Mouse (Mus musculus): ENCODE data around the gene Sppl3. TPM values are rescaled to one million over a fixed set of nuclear protein-coding genes. Genes with fewer than 3 reads are reported as not detected.

Sppl3 gene
- polyA plus RNA-seq, 1 experiment from 2014 or later, result 16.6 TPM

DNA sequence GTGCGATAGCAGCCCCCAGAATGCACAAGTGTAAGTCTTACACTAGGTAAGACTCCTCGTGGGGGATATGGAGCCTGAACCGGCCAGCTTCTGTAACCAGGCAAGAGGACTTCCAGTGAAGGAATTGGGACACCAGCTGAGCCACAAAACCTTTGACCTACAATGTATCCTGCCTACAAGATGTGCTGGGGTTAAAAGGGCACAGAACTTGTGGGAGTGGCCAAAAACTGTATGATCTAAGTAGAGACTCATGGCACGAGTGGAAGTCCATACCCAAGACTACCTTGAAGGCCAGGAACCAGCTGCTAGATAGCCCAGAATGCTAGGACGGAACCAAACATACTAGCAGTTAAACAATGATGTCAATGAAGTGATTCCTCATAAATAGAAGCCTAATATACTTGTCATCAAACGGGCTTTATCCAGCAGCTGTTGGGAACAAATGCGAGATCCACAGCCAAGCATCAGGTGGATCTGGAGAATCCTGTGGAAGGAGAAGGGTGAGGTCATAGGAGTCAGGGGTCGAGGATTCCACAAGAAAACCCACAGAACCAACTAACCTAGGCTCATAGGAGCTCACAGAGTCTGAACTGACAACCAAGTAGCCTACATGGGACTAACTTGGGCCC lies 49.2 kb downstream of the Sppl3 start:
- 79% methylated on average over 8 of the region's 8 CpGs for WGBS
- Histone ChIP-seq H3K9me3 (ENCODE audit: low read length) (no peaks in the 10 kb centered on the region), H3K4me2 (replicated peaks; ENCODE audit: low read depth, low read length) (no peak overlapping the region), H3K4me1 (ENCODE audit: insufficient read depth, low read depth, low read length) (no peaks in the 10 kb centered on the region), H3K27me3 (replicated peaks; ENCODE audit: insufficient read depth, low read length) (no peaks in the 10 kb centered on the region), H3K4me3 (ENCODE audit: low read depth, low read length) (no peak overlapping the region), H3K36me3 (ENCODE audit: insufficient read depth, low read length) (no peaks in the 10 kb centered on the region; the same call in 1 of the 2 replicates), H3K27ac (ENCODE audit: low read length) (no peak overlapping the region), H3K9ac (replicated peaks; ENCODE audit: low read depth) (no peak overlapping the region)
- DNase-seq (ENCODE audit: low spot score), result no peak
- ATAC-seq, result no peak
- TF ChIP-seq EP300 (IDR thresholded peaks at IDR 0.05) (no peak), CTCF (IDR thresholded peaks at IDR 0.05) (no peak)

GRCm38 (mm10) chr5:115060977-115061376 lies 50.0 kb downstream of the Sppl3 start:
- no peak for DNase-seq (ENCODE audit: low spot score)
- 94% methylated on average over 3 of the region's 3 CpGs for WGBS
- Histone ChIP-seq H3K36me3 (ENCODE audit: insufficient read depth, low read length) (no peaks in the 10 kb centered on the region; the same call in 1 of the 2 replicates), H3K9ac (replicated peaks; ENCODE audit: low read depth) (no peak overlapping the region), H3K4me1 (ENCODE audit: insufficient read depth, low read depth, low read length) (no peaks in the 10 kb centered on the region), H3K9me3 (ENCODE audit: low read length) (no peaks in the 10 kb centered on the region), H3K4me3 (ENCODE audit: low read depth, low read length) (no peak overlapping the region), H3K4me2 (replicated peaks; ENCODE audit: low read depth, low read length) (no peak overlapping the region), H3K27me3 (replicated peaks; ENCODE audit: insufficient read depth, low read length) (no peaks in the 10 kb centered on the region), H3K27ac (ENCODE audit: low read length) (no peak overlapping the region)
- no peak for TF ChIP-seq EP300 (IDR thresholded peaks at IDR 0.05)
- TF ChIP-seq CTCF (IDR thresholded peaks at IDR 0.05), result no peak
- no peak for ATAC-seq

GRCm38 (mm10) chr5:115062566-115062965 lies 51.6 kb downstream of the Sppl3 start:
- ATAC-seq (no peak), DNase-seq (ENCODE audit: low spot score) (no peak)
- Histone ChIP-seq H3K4me2 (replicated peaks; ENCODE audit: low read depth, low read length) (no peak overlapping the region), H3K27me3 (replicated peaks; ENCODE audit: insufficient read depth, low read length) (no peaks in the 10 kb centered on the region), H3K4me3 (ENCODE audit: low read depth, low read length) (no peak overlapping the region), H3K36me3 (ENCODE audit: insufficient read depth, low read length) (no peaks in the 10 kb centered on the region; the same call in 1 of the 2 replicates), H3K4me1 (ENCODE audit: insufficient read depth, low read depth, low read length) (no peaks in the 10 kb centered on the region), H3K27ac (ENCODE audit: low read length) (no peak overlapping the region), H3K9me3 (ENCODE audit: low read length) (no peaks in the 10 kb centered on the region), H3K9ac (replicated peaks; ENCODE audit: low read depth) (no peak overlapping the region)
- WGBS, result 97% methylated on average over 1 of the region's 1 CpGs
- TF ChIP-seq EP300 (IDR thresholded peaks at IDR 0.05) (no peak), CTCF (IDR thresholded peaks at IDR 0.05) (no peak)

- Histone ChIP-seq H3K27me3 (replicated peaks; ENCODE audit: insufficient read depth, low read length) (no peaks in the 10 kb centered on the region), H3K4me3 (ENCODE audit: low read depth, low read length) (no peak overlapping the region), H3K9ac (replicated peaks; ENCODE audit: low read depth) (no peak overlapping the region), H3K36me3 (ENCODE audit: insufficient read depth, low read length) (no peaks in the 10 kb centered on the region; the same call in 1 of the 2 replicates), H3K4me1 (ENCODE audit: insufficient read depth, low read depth, low read length) (no peaks in the 10 kb centered on the region), H3K9me3 (ENCODE audit: low read length) (no peaks in the 10 kb centered on the region), H3K4me2 (replicated peaks; ENCODE audit: low read depth, low read length) (no peak overlapping the region), H3K27ac (ENCODE audit: low read length) (no peak overlapping the region)
- DNase-seq (ENCODE audit: low spot score) (no peak), ATAC-seq (no peak)
- WGBS, result 84% methylated on average over 7 of the region's 7 CpGs
- TF ChIP-seq CTCF (IDR thresholded peaks at IDR 0.05) (no peak), EP300 (IDR thresholded peaks at IDR 0.05) (no peak)
These were observed 52.5 kb downstream of the Sppl3 start for GRCm38 (mm10) chr5:115063391-115063790.

GRCm38 (mm10) chr5:115066245-115066644 lies 55.3 kb downstream of the Sppl3 start:
- WGBS, result 55% methylated on average over 4 of the region's 4 CpGs

GRCm38 (mm10) chr5:115068671-115069421 lies 57.9 kb downstream of the Sppl3 start:
- Histone ChIP-seq H3K4me1 (ENCODE audit: insufficient read depth, low read depth, low read length) (peaks cover 17% of the 10 kb centered on the region; the same call in 1 of the 2 replicates), H3K9ac (replicated peaks; ENCODE audit: low read depth) (no peak overlapping the region), H3K36me3 (ENCODE audit: insufficient read depth, low read length) (no peaks in the 10 kb centered on the region), H3K9me3 (ENCODE audit: low read length) (no peaks in the 10 kb centered on the region), H3K27me3 (replicated peaks; ENCODE audit: insufficient read depth, low read length) (no peaks in the 10 kb centered on the region), H3K4me2 (replicated peaks; ENCODE audit: low read depth, low read length) (no peak overlapping the region), H3K4me3 (ENCODE audit: low read depth, low read length) (no peak overlapping the region), H3K27ac (ENCODE audit: low read length) (no peak overlapping the region)
- DNase-seq (ENCODE audit: low spot score) (no peak), ATAC-seq (no peak)
- 86% methylated on average over 11 of the region's 11 CpGs for WGBS
- TF ChIP-seq EP300 (IDR thresholded peaks at IDR 0.05), result no peak

More at GRCm38 (mm10) chr5:115066245-115066644, 55.3 kb downstream of the Sppl3 start:
- Histone ChIP-seq H3K27me3 (replicated peaks; ENCODE audit: insufficient read depth, low read length) (no peaks in the 10 kb centered on the region), H3K9me3 (ENCODE audit: low read length) (no peaks in the 10 kb centered on the region), H3K4me3 (ENCODE audit: low read depth, low read length) (no peak overlapping the region), H3K4me1 (ENCODE audit: insufficient read depth, low read depth, low read length) (peaks cover 2% of the 10 kb centered on the region; the same call in 1 of the 2 replicates), H3K4me2 (replicated peaks; ENCODE audit: low read depth, low read length) (no peak overlapping the region), H3K27ac (ENCODE audit: low read length) (no peak overlapping the region), H3K9ac (replicated peaks; ENCODE audit: low read depth) (no peak overlapping the region), H3K36me3 (ENCODE audit: insufficient read depth, low read length) (no peaks in the 10 kb centered on the region; the same call in 1 of the 2 replicates)
- no peak for DNase-seq (ENCODE audit: low spot score)
- TF ChIP-seq EP300 (IDR thresholded peaks at IDR 0.05), result no peak
- no peak for TF ChIP-seq CTCF (IDR thresholded peaks at IDR 0.05)
- no peak for ATAC-seq

All from lung, postnatal 0 days (tissue).